Mouse (Mus musculus) stomach, embryonic 14.5 days (tissue): ENCODE results near the gene Gm10644. TPM values are rescaled to one million over a fixed set of nuclear protein-coding genes. Genes with fewer than 3 reads are reported as not detected.

Experiments
- ATAC-seq: fragments of 200-750 bp; cut with Nextera tagmentation; 2 replicates; pipeline ENCODE4 v1.8.0; 2017; ENCODE audit warnings: low read depth, moderate TSS enrichment; ENCODE audit not compliant: insufficient number of reproducible peaks, insufficient read depth, low FRiP score
- H3K27ac ChIP-seq: fragments of 300-500 bp; sonication (generic); 2 replicates; pipeline ENCODE4 v1.5.1; 2014; ENCODE audit warnings: mild to moderate bottlenecking, low read length, moderate library complexity, mixed read lengths
- H3K27me3 ChIP-seq: fragments of 300-500 bp; sonication (generic); 2 replicates; pipeline ENCODE4 v1.6.1; 2014; ENCODE audit warnings: low read length, control low read depth, mixed read lengths; ENCODE audit not compliant: control insufficient read depth, insufficient read depth
- H3K36me3 ChIP-seq: fragments of 300-500 bp; sonication (generic); 2 replicates; pipeline ENCODE4 v1.6.1; 2014; ENCODE audit warnings: mild to moderate bottlenecking, control low read depth, low read length, moderate library complexity, mixed read lengths; ENCODE audit not compliant: control insufficient read depth, insufficient read depth
- H3K4me1 ChIP-seq: fragments of 300-500 bp; sonication (generic); 2 replicates; pipeline ENCODE4 v1.6.1; 2014; ENCODE audit warnings: low read length, control low read depth, mixed read lengths; ENCODE audit not compliant: control insufficient read depth, insufficient read depth
- H3K4me2 ChIP-seq: fragments of 300-500 bp; sonication (generic); replicated peaks from 2 replicates; pipeline ENCODE4 v1.6.1; 2014; ENCODE audit warnings: low read depth, low read length, control low read depth
- H3K4me3 ChIP-seq: fragments of 300-500 bp; sonication (generic); 2 replicates; pipeline ENCODE4 v1.5.1; 2014; ENCODE audit warnings: low read depth, low read length, control low read depth
- H3K9ac ChIP-seq: fragments of 300-500 bp; sonication (generic); replicated peaks from 2 replicates; pipeline ENCODE4 v1.6.1; 2014; ENCODE audit warnings: low read depth, mild to moderate bottlenecking, control low read depth, low read length, moderate library complexity, mixed read lengths
- H3K9me3 ChIP-seq: fragments of 300-500 bp; sonication (generic); 2 replicates; pipeline ENCODE4 v1.6.1; 2016; ENCODE audit warnings: low read depth, low read length, control low read depth; ENCODE audit not compliant: control insufficient read depth
- WGBS: fragments of 180-500 bp; shearing (Covaris S2); extraction: QIAGEN DNeasy Blood & Tissue Kit; methylation state at CpG from one replicate; pipeline ENCODE4 v1.1.7; 2014; 5-methylcytosine and 5-hydroxymethylcytosine counted together
- polyA plus RNA-seq: library from polyadenylated mRNA; unstranded; fragments of >200 nt; fragmentation: Nextera tagmentation; extraction: Ambion mirVana; gene quantifications from 2 replicates; pipeline ENCODE4 v1.2.1, GENCODE M21; 2014

Gene Gm10644
- 0.56 and 0.70 TPM in 2 replicates for polyA plus RNA-seq

DNA sequence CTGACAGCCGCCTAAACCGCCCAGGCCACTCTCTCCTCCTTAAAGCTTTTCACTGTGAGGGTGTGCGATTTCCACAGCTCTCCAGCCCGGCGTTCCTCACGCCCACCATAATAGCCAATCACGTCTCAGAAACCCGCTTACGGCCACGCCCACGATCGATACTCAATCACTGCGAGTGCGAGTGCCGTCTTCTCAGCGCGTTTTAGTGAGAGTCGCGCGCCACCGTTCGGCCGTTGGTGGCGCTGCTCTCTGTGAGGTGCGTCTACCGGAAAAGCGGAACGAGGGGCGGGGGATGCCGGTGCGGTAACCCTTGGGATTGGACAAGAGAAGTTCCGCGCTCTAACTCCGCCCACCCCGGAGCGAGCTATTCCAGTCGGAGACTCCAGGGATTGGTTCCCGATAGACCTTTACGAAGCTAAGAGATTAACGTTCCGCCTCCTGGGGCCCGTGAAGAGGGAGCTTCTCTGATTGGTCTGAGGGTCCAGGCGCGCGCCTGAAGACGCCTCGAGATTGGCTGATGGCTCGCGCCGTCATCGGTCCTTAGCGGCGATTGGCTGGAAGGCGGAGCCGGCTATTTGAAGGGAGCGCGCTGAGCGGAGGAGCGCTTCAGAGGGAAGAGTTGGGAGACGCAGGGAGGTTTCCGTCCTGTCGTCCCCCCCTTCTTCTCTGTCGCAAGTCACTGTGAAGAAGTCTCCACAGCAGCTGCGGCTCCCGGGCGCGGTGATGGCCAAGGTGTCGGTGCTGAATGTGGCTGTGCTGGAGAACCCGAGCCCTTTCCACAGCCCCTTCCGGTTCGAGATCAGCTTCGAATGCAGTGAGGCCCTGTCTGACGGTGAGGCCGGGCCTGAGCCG lies at the start of gene Gm10644, which contains the start of gene Asf1b:
Gene Gm10644, minus strand, starts transcription at position 100 of the 852 bp plus-strand sequence.
Gene Asf1b, plus strand, starts transcription at position 402 of the 852 bp plus-strand sequence.
- no peak within 1 kb of the TSS for H3K27ac ChIP-seq
- peak within 1 kb of the TSS; percentile 73 for H3K4me3 ChIP-seq
- H3K36me3 ChIP-seq = no peaks in the 10 kb centered on the region
- H3K9me3 ChIP-seq = no peaks in the 10 kb centered on the region
- WGBS = under 1% methylated on average over 75 of the region's 75 CpGs
- H3K4me1 ChIP-seq = peaks cover 12% of the 10 kb centered on the region; the same call in 1 of the 2 replicates
- H3K9ac ChIP-seq = peak within 1 kb of the TSS; percentile 39; the same call in 1 of the 2 replicates
- peak; percentile 99 for ATAC-seq
- no peaks in the 10 kb centered on the region for H3K27me3 ChIP-seq
- H3K4me2 ChIP-seq = peak within 1 kb of the TSS; percentile 94

DNA sequence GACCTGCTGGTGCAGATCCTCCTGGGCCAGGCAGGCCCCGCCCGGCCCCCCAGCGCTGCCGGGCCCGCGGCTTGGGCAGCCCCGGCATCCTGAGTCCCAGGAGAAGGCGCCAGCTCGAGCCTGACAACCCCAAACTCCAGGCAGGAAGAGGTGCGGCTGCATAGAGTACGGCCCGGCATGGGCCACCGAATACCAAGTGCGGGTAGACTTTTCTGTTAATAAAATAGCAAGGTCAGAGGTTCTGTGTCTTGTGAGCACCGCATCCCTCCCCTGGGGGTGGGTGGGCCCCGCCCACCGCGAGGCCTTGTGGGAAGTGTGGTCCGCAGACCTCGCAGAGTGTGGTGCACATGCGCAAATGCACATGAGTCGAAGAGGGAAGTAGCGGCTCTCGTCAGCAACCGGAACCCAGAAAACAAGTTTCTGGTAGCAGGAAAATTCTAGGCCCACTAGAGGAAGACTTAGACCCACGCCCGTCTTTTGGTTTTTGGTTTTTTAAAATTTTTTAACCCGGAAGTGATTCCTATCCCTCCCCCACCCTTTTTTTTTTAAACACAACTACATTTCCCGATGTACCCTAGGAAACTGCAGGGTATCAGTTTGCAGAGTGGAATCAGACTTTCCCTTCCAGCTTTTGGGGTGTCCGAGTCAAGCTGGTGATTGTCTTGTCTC lies 49.7 kb upstream of the Gm10644 start:
- peak overlapping the region; percentile 91 for H3K4me2 ChIP-seq
- H3K27me3 ChIP-seq = no peaks in the 10 kb centered on the region
- 2% methylated on average over 30 of the region's 30 CpGs for WGBS
- no peaks in the 10 kb centered on the region for H3K9me3 ChIP-seq
- H3K9ac ChIP-seq = peak overlapping the region; percentile 53
- peaks cover 15% of the 10 kb centered on the region; the same call in 1 of the 2 replicates for H3K36me3 ChIP-seq
- H3K4me1 ChIP-seq = peaks cover 11% of the 10 kb centered on the region; the same call in 1 of the 2 replicates
- H3K4me3 ChIP-seq = peak overlapping the region; percentile 52
- peak overlapping the region; percentile 77 for H3K27ac ChIP-seq
- ATAC-seq = peak; percentile 78; the same call in 1 of the 2 replicates

DNA sequence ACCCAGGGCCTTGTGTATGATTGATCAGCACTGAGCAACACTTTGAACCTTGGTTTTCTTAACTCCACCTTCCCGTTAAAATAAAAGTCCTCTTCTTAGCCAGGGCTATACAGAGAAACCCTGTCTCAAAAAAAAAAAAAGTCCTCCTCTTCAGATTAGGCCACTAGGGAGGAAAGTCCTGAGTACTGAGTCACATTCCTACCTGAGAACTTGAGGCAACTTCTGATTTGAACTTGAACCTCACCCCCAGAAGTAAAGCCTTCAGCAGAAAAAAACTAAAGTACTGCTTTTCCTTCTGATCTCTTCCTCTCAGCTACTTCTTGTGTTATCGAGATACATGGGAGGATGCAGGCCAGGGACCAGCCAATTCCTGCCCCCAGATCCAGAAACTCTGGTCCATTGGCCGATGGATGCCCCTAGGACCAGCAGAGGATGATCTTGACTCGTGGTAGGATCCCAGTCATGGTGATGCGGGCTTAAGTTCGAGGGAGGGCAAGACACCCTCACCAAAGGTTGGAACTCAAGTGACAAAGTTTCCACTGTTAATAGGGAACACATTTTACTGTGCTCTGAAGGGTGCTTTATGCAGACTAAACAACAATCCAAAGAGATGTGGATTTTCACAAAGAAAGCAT lies 48.7 kb upstream of the Gm10644 start:
- Histone ChIP-seq H3K4me2 (peak overlapping the region; percentile 91), H3K36me3 (peaks cover 20% of the 10 kb centered on the region; the same call in 1 of the 2 replicates), H3K9me3 (no peaks in the 10 kb centered on the region), H3K4me3 (peak overlapping the region; percentile 52; the same call in 1 of the 2 replicates), H3K9ac (peak overlapping the region; percentile 53; the same call in 1 of the 2 replicates), H3K4me1 (peaks cover 20% of the 10 kb centered on the region), H3K27ac (no peak overlapping the region), H3K27me3 (no peaks in the 10 kb centered on the region)
- 71% methylated on average over 6 of the region's 6 CpGs for WGBS
- no peak for ATAC-seq

DNA sequence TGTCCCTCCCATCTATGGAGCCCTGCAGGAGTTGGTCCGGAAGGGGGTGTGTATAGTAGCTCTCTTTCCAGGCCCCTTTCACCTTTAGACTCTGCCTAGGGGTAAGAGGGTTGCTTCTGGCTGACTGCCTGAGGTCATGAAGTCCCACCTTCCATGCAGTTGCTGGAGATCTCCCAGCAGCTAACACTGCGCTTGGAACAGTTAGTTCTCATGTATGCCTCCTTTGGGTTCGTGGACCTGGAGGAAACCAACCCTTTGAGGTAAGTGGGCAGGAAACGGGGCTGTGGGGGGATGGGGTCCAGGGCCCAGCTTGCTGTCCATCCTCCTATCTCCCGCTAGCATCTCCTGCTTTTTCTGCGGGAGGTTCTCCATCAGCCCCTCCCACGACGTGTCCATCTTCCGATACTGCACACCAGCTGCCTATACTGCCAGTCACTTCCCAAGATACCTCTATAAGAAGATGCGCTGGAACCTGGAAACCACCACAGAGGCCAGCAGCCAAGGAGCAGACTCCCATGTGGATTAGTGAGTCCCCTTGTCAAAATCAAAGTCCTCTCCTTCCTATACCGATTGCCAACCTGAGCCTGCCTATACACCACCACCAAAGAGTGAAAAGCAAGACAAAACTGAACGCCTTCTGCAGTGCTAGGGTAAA lies 48.1 kb upstream of the Gm10644 start:
- Histone ChIP-seq H3K9me3 (no peaks in the 10 kb centered on the region), H3K4me3 (no peak overlapping the region), H3K27me3 (no peaks in the 10 kb centered on the region), H3K4me2 (no peak overlapping the region), H3K36me3 (peaks cover 20% of the 10 kb centered on the region; the same call in 1 of the 2 replicates), H3K4me1 (peaks cover 21% of the 10 kb centered on the region), H3K27ac (no peak overlapping the region), H3K9ac (no peak overlapping the region)
- 64% methylated on average over 12 of the region's 12 CpGs for whole genome bisulfite sequencing
- no peak for ATAC-seq

DNA sequence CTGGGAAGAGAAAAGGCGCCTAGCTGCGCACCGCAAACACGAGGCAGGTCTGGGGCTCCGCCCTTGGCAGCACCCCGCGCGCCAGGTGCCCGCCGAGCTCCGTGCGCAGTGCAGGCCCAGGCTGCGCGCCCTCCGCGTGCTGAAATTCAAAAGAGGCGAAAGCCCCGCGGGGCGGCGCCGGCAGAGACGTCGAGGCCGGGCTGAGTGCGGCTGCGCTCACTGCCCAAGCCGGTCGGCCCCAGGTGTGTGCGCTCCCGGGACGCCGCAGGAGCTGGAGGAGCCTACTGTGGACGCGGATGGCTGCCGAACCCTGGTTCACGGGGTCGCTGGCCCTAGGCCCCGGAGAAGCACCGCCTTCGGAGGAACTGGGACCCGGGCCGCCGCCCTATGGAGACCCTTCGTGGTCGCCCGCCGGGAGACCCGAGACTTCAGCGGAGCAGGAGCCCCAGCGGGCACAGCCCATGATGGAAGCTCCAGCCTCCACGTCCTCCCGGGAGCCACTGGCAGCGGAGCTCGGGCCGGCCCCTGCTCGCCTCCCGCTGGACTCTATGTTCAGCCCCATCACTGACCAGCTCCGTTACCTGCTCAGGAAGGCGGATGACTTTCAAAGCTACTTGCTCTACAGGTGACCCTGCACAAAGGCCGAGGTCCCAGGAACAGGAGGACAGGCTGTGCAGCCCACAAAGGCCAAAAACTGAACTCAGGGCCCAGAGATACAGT lies 46.4 kb upstream of the Gm10644 start, which contains the start of gene 1700067K01Rik:
Gene 1700067K01Rik, plus strand, starts transcription at position 222 of the 720 bp plus-strand sequence.
- no peak for ATAC-seq
- Histone ChIP-seq H3K4me1 (peaks cover 21% of the 10 kb centered on the region), H3K27me3 (no peaks in the 10 kb centered on the region), H3K9ac (no peak within 1 kb of the TSS; the same call in 1 of the 2 replicates), H3K4me3 (no peak within 1 kb of the TSS; the same call in 1 of the 2 replicates), H3K4me2 (0 out of 2 replicates have a peak within 1 kb of the TSS, but pooled peaks have one; percentile 7), H3K36me3 (peaks cover 20% of the 10 kb centered on the region; the same call in 1 of the 2 replicates), H3K27ac (no peak within 1 kb of the TSS), H3K9me3 (no peaks in the 10 kb centered on the region)
- 35% methylated on average over 60 of the region's 61 CpGs for WGBS

DNA sequence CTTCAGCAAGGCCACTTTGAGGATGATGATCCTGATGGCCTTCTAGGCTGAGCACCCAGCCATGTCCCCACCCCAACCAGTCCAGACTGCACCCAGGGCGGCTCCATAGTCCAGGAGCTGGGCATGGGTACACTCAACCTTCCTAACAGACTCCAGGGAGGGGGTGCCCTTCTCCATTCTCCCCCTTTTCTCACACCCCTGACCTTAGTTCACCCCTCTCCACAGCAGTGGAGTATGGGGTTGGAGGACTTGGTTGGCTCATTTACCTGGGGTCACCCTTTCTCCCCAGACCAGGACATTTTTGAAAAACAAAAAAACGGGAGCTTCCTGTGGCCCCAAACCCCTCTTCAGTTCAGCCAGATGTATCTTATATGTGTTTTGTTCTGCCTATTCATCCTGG lies 44.8 kb upstream of the Gm10644 start:
- Histone ChIP-seq H3K9ac (no peak overlapping the region; the same call in 1 of the 2 replicates), H3K4me1 (peaks cover 18% of the 10 kb centered on the region), H3K9me3 (no peaks in the 10 kb centered on the region), H3K4me2 (no peak overlapping the region), H3K27ac (no peak overlapping the region), H3K27me3 (no peaks in the 10 kb centered on the region), H3K4me3 (0 out of 2 replicates have a peak overlapping the region, but pooled peaks have one; percentile 72), H3K36me3 (peaks cover 23% of the 10 kb centered on the region; the same call in 1 of the 2 replicates)
- 82% methylated on average over 2 of the region's 2 CpGs for WGBS
- no peak for ATAC-seq

DNA sequence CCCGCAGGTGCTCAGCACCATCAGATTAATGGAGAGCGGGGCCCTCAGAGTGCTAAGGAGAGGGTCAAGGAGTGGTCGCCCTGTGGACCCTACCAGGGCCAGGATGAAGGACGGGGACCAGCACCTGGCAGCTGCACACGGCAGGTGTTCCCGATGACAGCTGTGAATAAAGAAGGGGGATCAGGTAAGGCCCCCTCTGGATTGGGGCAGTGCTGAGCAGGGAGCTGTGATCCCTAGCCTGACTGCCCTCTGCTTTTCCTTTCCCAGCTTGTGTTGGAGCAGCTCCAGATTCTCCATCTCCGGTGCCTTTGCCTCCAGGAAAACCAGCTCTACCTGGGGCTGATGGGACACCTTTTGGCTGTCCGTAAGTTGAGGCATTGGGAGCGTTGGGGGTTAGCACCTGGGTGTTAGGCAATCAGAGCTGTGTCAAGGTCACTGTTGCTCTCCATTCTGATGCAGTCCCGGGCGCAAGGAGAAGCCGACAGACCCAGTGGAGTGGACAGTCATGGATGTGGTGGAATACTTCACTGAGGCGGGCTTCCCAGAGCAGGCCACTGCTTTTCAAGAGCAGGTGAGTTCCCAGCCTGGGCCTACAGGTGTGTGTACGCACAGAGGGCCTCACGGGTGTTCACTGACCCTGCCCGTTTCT lies 44.2 kb upstream of the Gm10644 start:
- Histone ChIP-seq H3K9me3 (no peaks in the 10 kb centered on the region), H3K9ac (peak overlapping the region; percentile 88; the same call in 1 of the 2 replicates), H3K4me3 (peak overlapping the region; percentile 72), H3K4me2 (peak overlapping the region; percentile 84), H3K27ac (no peak overlapping the region), H3K36me3 (peaks cover 26% of the 10 kb centered on the region; the same call in 1 of the 2 replicates), H3K4me1 (peaks cover 16% of the 10 kb centered on the region), H3K27me3 (no peaks in the 10 kb centered on the region)
- ATAC-seq = no peak
- WGBS = 51% methylated on average over 16 of the region's 16 CpGs
